ENCODE assay signal across 17 mouse cellular contexts in genomic region chr13:102103161-102103560, GRCm38 (mm10).
A peak's percentile ranks its signal among the peaks of the same experiment; 100 is the strongest.
DNase-seq lines count a peak whose midpoint lies in the region; ATAC-seq and TF ChIP-seq lines count a peak whose summit lies in the region.
"Had no signal": no experiment of that assay in that cellular context is flagged by ENCODE, and none has a peak within 500 bp of the region (broad histone marks: within the 10 kb centered on the region; RNA-seq: fewer than 3 reads in every experiment).

No protein-coding gene starts in this region.

- TF ChIP-seq CTCF in gastrocnemius, adult 2 months (IDR thresholded peaks at IDR 0.05): no peak
- no peak for TF ChIP-seq CTCF in brain, embryonic 14.5 days (IDR thresholded peaks at IDR 0.05; ENCODE audit: borderline replicate concordance, extremely low read depth, insufficient read depth, insufficient read length)

- no peaks in the 10 kb centered on the region for H3K27me3 ChIP-seq in midbrain, embryonic 14.5 days (ENCODE audit: control insufficient read depth, insufficient read depth, low read length)
- no peaks in the 10 kb centered on the region for H3K27me3 ChIP-seq in midbrain, embryonic 10.5 days (ENCODE audit: low read depth, poor library complexity, severe bottlenecking)
- no peaks in the 10 kb centered on the region for H3K27me3 ChIP-seq in forebrain, embryonic 12.5 days
- H3K27me3 ChIP-seq: embryonic facial prominence, embryonic 12.5 days; hindbrain, embryonic 12.5 days; liver, embryonic 13.5 days had no signal

- intact Hi-C loops in gastrocnemius, adult 2 months (cut with DNase I): no loop called here

- no peaks in the 10 kb centered on the region for H3K4me1 ChIP-seq in midbrain, embryonic 14.5 days (ENCODE audit: control insufficient read depth, insufficient read depth, low read length)
- H3K4me1 ChIP-seq in midbrain, embryonic 10.5 days: no peaks in the 10 kb centered on the region
- H3K4me1 ChIP-seq in forebrain, embryonic 12.5 days: no peaks in the 10 kb centered on the region
- H3K4me1 ChIP-seq: embryonic facial prominence, embryonic 12.5 days; hindbrain, embryonic 12.5 days; liver, embryonic 13.5 days had no signal

- no peak overlapping the region for H3K27ac ChIP-seq in gastrocnemius, adult 2 months
- H3K27ac ChIP-seq in midbrain, embryonic 14.5 days (replicated peaks; ENCODE audit: low read depth, low read length): no peak overlapping the region
- H3K27ac ChIP-seq in midbrain, embryonic 10.5 days (replicated peaks): no peak overlapping the region
- H3K27ac ChIP-seq in forebrain, embryonic 12.5 days: no peak overlapping the region
- H3K27ac ChIP-seq: embryonic facial prominence, embryonic 12.5 days; hindbrain, embryonic 12.5 days; liver, embryonic 13.5 days had no signal

- no peaks in the 10 kb centered on the region for H3K36me3 ChIP-seq in midbrain, embryonic 14.5 days (ENCODE audit: control insufficient read depth, insufficient read depth, low read length)
- H3K36me3 ChIP-seq in midbrain, embryonic 10.5 days: no peaks in the 10 kb centered on the region
- no peaks in the 10 kb centered on the region for H3K36me3 ChIP-seq in forebrain, embryonic 12.5 days (replicated peaks)
- H3K36me3 ChIP-seq: embryonic facial prominence, embryonic 12.5 days; hindbrain, embryonic 12.5 days; liver, embryonic 13.5 days had no signal

- no peak overlapping the region for H3K9ac ChIP-seq in midbrain, embryonic 14.5 days (replicated peaks; ENCODE audit: low read length)
- no peak overlapping the region for H3K9ac ChIP-seq in forebrain, embryonic 12.5 days
- H3K9ac ChIP-seq: embryonic facial prominence, embryonic 12.5 days; hindbrain, embryonic 12.5 days; liver, embryonic 13.5 days had no signal

- no peak for TF ChIP-seq POLR2A in brain, embryonic 14.5 days (IDR thresholded peaks at IDR 0.05; ENCODE audit: borderline replicate concordance, extremely low read depth, insufficient read depth, insufficient read length, poor library complexity, severe bottlenecking)

- 89% methylated on average over 1 of the region's 1 CpGs for WGBS in midbrain, embryonic 14.5 days
- WGBS in midbrain, embryonic 10.5 days: 90% methylated on average over 1 of the region's 1 CpGs
- 94% methylated on average over 1 of the region's 1 CpGs for WGBS in forebrain, embryonic 12.5 days

- no peak overlapping the region for H3K4me3 ChIP-seq in gastrocnemius, adult 2 months
- no peak overlapping the region for H3K4me3 ChIP-seq in midbrain, embryonic 14.5 days (replicated peaks; ENCODE audit: low read depth, low read length)
- H3K4me3 ChIP-seq in midbrain, embryonic 10.5 days: no peak overlapping the region
- H3K4me3 ChIP-seq in forebrain, embryonic 12.5 days (replicated peaks): no peak overlapping the region
- H3K4me3 ChIP-seq: embryonic facial prominence, embryonic 12.5 days; hindbrain, embryonic 12.5 days; liver, embryonic 13.5 days had no signal

- no peak overlapping the region for H3K4me2 ChIP-seq in midbrain, embryonic 14.5 days (ENCODE audit: low read length)
- no peak overlapping the region for H3K4me2 ChIP-seq in forebrain, embryonic 12.5 days
- H3K4me2 ChIP-seq: embryonic facial prominence, embryonic 12.5 days; hindbrain, embryonic 12.5 days; liver, embryonic 13.5 days had no signal

- DNase-seq in gastrocnemius, adult 2 months: peak; percentile 25
- DNase-seq in gastrocnemius, adult 18-20 months (ENCODE audit: low spot score): no peak
- DNase-seq in midbrain, embryonic 14.5 days: peak; percentile 11
- no peak for DNase-seq in midbrain, embryonic 10.5 days (ENCODE audit: low spot score)
- DNase-seq in brain, embryonic 14.5 days (ENCODE audit: low read depth): peak; percentile 17
- DNase-seq in ovary, postnatal 14 days (ENCODE audit: low spot score): peak; percentile 10
- DNase-seq: adrenal gland, postnatal 14 days; cerebellum, postnatal 36 days; kidney, postnatal 4 days; liver, embryonic 13.5 days; right cerebral cortex, adult 18-20 months; thymus, postnatal 36 days had no signal

- ATAC-seq in midbrain, embryonic 14.5 days (ENCODE audit: low FRiP score, low TSS enrichment): no peak
- no peak for ATAC-seq in forebrain, embryonic 12.5 days (ENCODE audit: low FRiP score)
- ATAC-seq in erythroid progenitor cell, adult 5-6 weeks (replicated peaks; ENCODE audit: low FRiP score, poor library complexity, severe bottlenecking): no peak
- ATAC-seq: intestine, embryonic 16.5 days had no signal

- no peaks in the 10 kb centered on the region for H3K9me3 ChIP-seq in midbrain, embryonic 14.5 days (ENCODE audit: control insufficient read depth, low read length)
- no peaks in the 10 kb centered on the region for H3K9me3 ChIP-seq in midbrain, embryonic 10.5 days (replicated peaks)
- no peaks in the 10 kb centered on the region for H3K9me3 ChIP-seq in forebrain, embryonic 12.5 days
- H3K9me3 ChIP-seq: embryonic facial prominence, embryonic 12.5 days; hindbrain, embryonic 12.5 days; liver, embryonic 13.5 days had no signal

Comparison
In these comparisons a context has a peak if more than half of its experiments do, and no peak if none do; other contexts are left out.
1. DNase-seq: peak in gastrocnemius, adult 2 months (single experiment), midbrain, embryonic 14.5 days (single experiment), brain, embryonic 14.5 days (single experiment) and ovary, postnatal 14 days (single experiment); none in gastrocnemius, adult 18-20 months (single experiment) and midbrain, embryonic 10.5 days (single experiment).